Mouse (Mus musculus) forebrain, embryonic 14.5 days (tissue): ENCODE data around the gene Fam181a. TPM values are rescaled to one million over a fixed set of nuclear protein-coding genes. Genes with fewer than 3 reads are reported as not detected.

Source experiments
- ATAC-seq: fragments of 200-750 bp; cut with Nextera tagmentation; 2 replicates; pipeline ENCODE4 v1.8.0; 2017; ENCODE audit warnings: mild to moderate bottlenecking, moderate library complexity
- DNase-seq: peaks from one replicate; pipeline ENCODE4 v3.0.0-alpha.2; 2015; ENCODE audit warnings: low spot score
- H3K27ac ChIP-seq: fragments of 300-500 bp; sonication (generic); 2 replicates; pipeline ENCODE4 v1.5.1; 2014; ENCODE audit warnings: low read depth, mild to moderate bottlenecking, control low read depth, low read length, moderate library complexity
- H3K27me3 ChIP-seq: fragments of 300-500 bp; sonication (generic); replicated peaks from 2 replicates; pipeline ENCODE4 v1.6.1; 2014; ENCODE audit warnings: low read length, control low read depth, mixed read lengths; ENCODE audit not compliant: control insufficient read depth, insufficient read depth
- H3K36me3 ChIP-seq: fragments of 300-500 bp; sonication (generic); 2 replicates; pipeline ENCODE4 v1.6.1; 2014; ENCODE audit warnings: low read length, control low read depth; ENCODE audit not compliant: control insufficient read depth, insufficient read depth
- H3K4me1 ChIP-seq: fragments of 300-500 bp; sonication (generic); 2 replicates; pipeline ENCODE4 v1.6.1; 2014; ENCODE audit warnings: antibody characterized with exemption, low read length, control low read depth; ENCODE audit not compliant: control insufficient read depth, insufficient read depth
- H3K4me2 ChIP-seq: fragments of 300-500 bp; sonication (generic); 2 replicates; pipeline ENCODE4 v1.6.1; 2014; ENCODE audit warnings: mild to moderate bottlenecking, control low read depth, low read length
- H3K4me3 ChIP-seq: fragments of 300-500 bp; sonication (generic); 2 replicates; pipeline ENCODE4 v1.5.1; 2014; ENCODE audit warnings: low read depth, low read length, control low read depth
- H3K9ac ChIP-seq: fragments of 300-500 bp; sonication (generic); 2 replicates; pipeline ENCODE4 v1.6.1; 2014; ENCODE audit warnings: mild to moderate bottlenecking, low read length, control low read depth, moderate library complexity
- H3K9me3 ChIP-seq: fragments of 300-500 bp; sonication (generic); replicated peaks from 2 replicates; pipeline ENCODE4 v1.6.1; 2016; ENCODE audit warnings: low read length, control low read depth, mixed read lengths; ENCODE audit not compliant: control insufficient read depth
- WGBS: fragments of 180-500 bp; shearing (Covaris S2); extraction: QIAGEN DNeasy Blood & Tissue Kit; methylation state at CpG from one replicate; pipeline ENCODE4 v1.1.7; 2014; 5-methylcytosine and 5-hydroxymethylcytosine counted together
- polyA plus RNA-seq: library from polyadenylated mRNA; unstranded; fragments of >200 nt; fragmentation: Nextera tagmentation; extraction: Ambion mirVana; gene quantifications from 2 replicates; pipeline ENCODE4 v1.2.1, GENCODE M21; 2014

The Fam181a gene
- polyA plus RNA-seq, 1 experiment from 2014 or later: 5.5 TPM

- DNase-seq (no peak), ATAC-seq (no peak)
- Histone ChIP-seq H3K4me3 (no peak overlapping the region), H3K4me2 (no peak overlapping the region), H3K9ac (no peak overlapping the region), H3K27me3 (no peaks in the 10 kb centered on the region), H3K36me3 (no peaks in the 10 kb centered on the region), H3K9me3 (0 out of 2 replicates have a peak, but pooled peaks cover 2% of the 10 kb centered on the region), H3K4me1 (no peaks in the 10 kb centered on the region), H3K27ac (no peak overlapping the region)
- 72% methylated on average over 6 of the region's 6 CpGs for WGBS
Observed at GRCm38 (mm10) chr12:103282936-103283335, 27.8 kb upstream of the Fam181a start.

DNA sequence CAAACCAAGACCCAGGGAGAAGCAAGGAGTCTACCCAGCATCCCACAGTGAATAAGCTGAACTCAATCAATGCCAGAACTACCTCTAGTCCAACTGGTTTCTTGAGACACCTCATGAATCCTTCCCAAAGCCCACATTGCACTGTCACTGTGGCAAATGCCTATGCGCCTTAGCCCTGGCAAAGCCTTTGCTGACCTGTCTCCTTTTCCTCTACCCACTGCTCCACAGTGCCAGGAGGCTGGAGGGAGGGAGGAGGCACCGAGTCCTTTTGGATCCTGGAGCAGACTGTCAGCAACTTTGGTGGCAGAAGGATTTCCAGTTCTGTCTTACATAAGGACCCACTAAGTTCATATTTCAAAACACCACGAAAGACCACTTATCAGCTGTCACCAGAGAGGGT is 27.4 kb upstream of the Fam181a start:
- 82% methylated on average over 3 of the region's 3 CpGs for WGBS
- ATAC-seq: no peak

DNA sequence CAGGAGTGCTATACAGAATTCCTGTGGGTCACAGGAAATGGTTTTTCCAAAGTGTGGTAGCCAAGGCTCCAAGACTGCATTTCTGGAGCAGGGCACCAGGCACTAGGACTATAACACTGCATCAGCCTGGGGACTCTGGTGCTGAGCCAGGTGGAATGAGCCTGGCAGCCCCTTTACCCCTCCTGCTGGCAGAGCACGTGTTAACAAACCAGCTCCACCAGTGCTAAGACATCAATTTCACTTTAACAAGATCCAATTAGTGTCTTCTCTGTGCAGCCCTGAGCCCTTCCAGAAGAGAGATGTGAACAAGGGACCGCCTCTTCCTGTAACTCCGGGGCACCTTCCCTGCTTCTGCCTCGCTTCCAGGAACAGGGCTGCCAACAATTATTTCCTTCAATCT is 23.5 kb upstream of the Fam181a start:
- H3K4me2 ChIP-seq: no peak overlapping the region
- H3K4me1 ChIP-seq: no peaks in the 10 kb centered on the region
- H3K27ac ChIP-seq: no peak overlapping the region
- H3K27me3 ChIP-seq: no peaks in the 10 kb centered on the region
- H3K9ac ChIP-seq: no peak overlapping the region
- no peaks in the 10 kb centered on the region for H3K36me3 ChIP-seq
- no peak overlapping the region for H3K4me3 ChIP-seq
- DNase-seq (no peak), ATAC-seq (no peak)
- WGBS: 52% methylated on average over 4 of the region's 4 CpGs
- H3K9me3 ChIP-seq: no peaks in the 10 kb centered on the region

More for the DNA sequence above, 27.4 kb upstream of the Fam181a start:
- Histone ChIP-seq H3K27me3 (no peaks in the 10 kb centered on the region), H3K4me2 (no peak overlapping the region), H3K9me3 (no peaks in the 10 kb centered on the region), H3K4me1 (no peaks in the 10 kb centered on the region), H3K36me3 (no peaks in the 10 kb centered on the region), H3K27ac (no peak overlapping the region), H3K4me3 (no peak overlapping the region), H3K9ac (no peak overlapping the region)
- no peak for DNase-seq

DNA sequence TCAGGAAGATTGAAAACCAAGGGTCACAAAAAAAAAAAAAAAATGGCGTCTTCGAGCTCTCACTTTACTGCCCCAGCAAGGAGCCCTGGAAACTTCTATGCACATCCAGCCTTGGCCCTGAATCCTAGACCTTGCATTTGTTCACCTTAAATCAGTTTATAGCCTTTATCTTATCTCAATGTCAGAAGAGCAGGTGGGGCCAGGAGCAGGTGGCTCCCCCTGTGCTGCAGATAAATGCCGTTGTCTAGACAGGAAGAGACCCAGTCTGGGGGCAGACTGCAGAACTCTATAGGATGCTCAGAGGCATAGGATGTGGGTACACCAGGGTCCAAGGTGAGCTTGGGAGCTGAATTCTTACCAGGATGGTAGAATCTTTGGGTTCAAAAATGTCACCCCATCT is 18.4 kb upstream of the Fam181a start:
- no peak overlapping the region for H3K9ac ChIP-seq
- H3K4me1 ChIP-seq: no peaks in the 10 kb centered on the region
- no peaks in the 10 kb centered on the region for H3K27me3 ChIP-seq
- no peak overlapping the region for H3K4me3 ChIP-seq
- no peak overlapping the region for H3K27ac ChIP-seq
- DNase-seq: no peak
- no peak for ATAC-seq
- 97% methylated on average over 3 of the region's 3 CpGs for WGBS
- H3K4me2 ChIP-seq: no peak overlapping the region
- H3K36me3 ChIP-seq: no peaks in the 10 kb centered on the region
- H3K9me3 ChIP-seq: no peaks in the 10 kb centered on the region

- no peak for ATAC-seq
Observed at GRCm38 (mm10) chr12:103296292-103296691, 14.5 kb upstream of the Fam181a start.

GRCm38 (mm10) chr12:103300493-103300892 is 10.3 kb upstream of the Fam181a start:
- DNase-seq (no peak), ATAC-seq (no peak)
- Histone ChIP-seq H3K4me3 (no peak overlapping the region), H3K4me1 (no peaks in the 10 kb centered on the region), H3K9me3 (no peaks in the 10 kb centered on the region), H3K36me3 (no peaks in the 10 kb centered on the region), H3K27ac (no peak overlapping the region), H3K9ac (no peak overlapping the region), H3K27me3 (no peaks in the 10 kb centered on the region), H3K4me2 (no peak overlapping the region)
- WGBS: 82% methylated on average over 9 of the region's 9 CpGs

More at GRCm38 (mm10) chr12:103296292-103296691, 14.5 kb upstream of the Fam181a start:
- H3K27ac ChIP-seq: no peak overlapping the region
- H3K27me3 ChIP-seq: no peaks in the 10 kb centered on the region
- no peaks in the 10 kb centered on the region for H3K4me1 ChIP-seq
- H3K4me2 ChIP-seq: no peak overlapping the region
- no peaks in the 10 kb centered on the region for H3K9me3 ChIP-seq
- 23% methylated on average over 4 of the region's 4 CpGs for WGBS
- no peak overlapping the region for H3K9ac ChIP-seq
- no peak for DNase-seq
- no peak overlapping the region for H3K4me3 ChIP-seq
- H3K36me3 ChIP-seq: no peaks in the 10 kb centered on the region

DNA sequence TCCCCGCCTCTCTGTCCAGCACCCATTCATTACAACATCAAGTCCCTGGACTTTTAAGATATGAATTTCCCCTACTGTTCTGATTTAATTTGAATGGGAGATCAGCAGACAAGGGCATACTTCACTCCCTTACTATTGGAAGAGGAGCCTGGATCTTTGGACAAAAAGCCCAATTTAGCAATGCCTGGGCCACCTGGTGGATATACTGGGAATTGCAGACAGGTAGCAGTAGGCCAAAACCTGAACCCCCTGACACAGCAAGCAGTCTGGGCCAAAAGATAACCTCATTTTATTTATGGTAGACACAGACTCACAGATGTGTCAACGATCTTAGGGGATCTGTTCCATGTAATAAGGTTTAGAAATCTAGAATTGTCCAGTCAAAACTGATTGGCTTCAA is 9.1 kb upstream of the Fam181a start:
- Histone ChIP-seq H3K36me3 (no peaks in the 10 kb centered on the region), H3K27ac (no peak overlapping the region), H3K9ac (no peak overlapping the region), H3K4me3 (no peak overlapping the region), H3K4me2 (no peak overlapping the region), H3K9me3 (no peaks in the 10 kb centered on the region), H3K4me1 (no peaks in the 10 kb centered on the region), H3K27me3 (no peaks in the 10 kb centered on the region)
- DNase-seq: peak; percentile 72
- no peak for ATAC-seq
- 49% methylated on average over 2 of the region's 2 CpGs for WGBS

GRCm38 (mm10) chr12:103302960-103303359 is 7.8 kb upstream of the Fam181a start:
- Histone ChIP-seq H3K27ac (no peak overlapping the region), H3K9me3 (no peaks in the 10 kb centered on the region), H3K36me3 (no peaks in the 10 kb centered on the region), H3K4me3 (no peak overlapping the region), H3K27me3 (no peaks in the 10 kb centered on the region), H3K4me2 (no peak overlapping the region), H3K9ac (no peak overlapping the region), H3K4me1 (no peaks in the 10 kb centered on the region)
- DNase-seq (no peak), ATAC-seq (no peak)
- 97% methylated on average over 1 of the region's 1 CpGs for WGBS

DNA sequence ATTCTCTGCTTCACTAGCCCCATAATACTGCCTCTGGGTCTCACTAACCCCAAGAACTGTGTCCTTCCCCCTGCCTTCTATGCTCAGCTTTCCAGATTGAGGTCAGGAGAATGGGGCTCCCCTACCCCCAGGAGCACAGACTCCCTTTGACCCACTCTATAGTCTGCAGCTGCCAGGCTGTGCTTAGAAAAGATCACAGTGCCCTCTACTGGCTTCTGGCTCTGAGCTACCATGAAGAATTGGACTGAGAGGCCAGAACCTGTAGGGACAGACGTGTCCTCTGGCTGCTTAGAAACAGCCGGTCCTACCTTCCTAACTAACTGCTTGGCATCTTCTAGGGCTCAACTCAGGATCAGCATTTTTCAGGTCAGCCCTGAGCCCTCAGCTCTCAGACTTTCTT is 4.6 kb upstream of the Fam181a start:
- Histone ChIP-seq H3K4me1 (no peaks in the 10 kb centered on the region), H3K4me2 (no peak overlapping the region), H3K9ac (no peak overlapping the region), H3K9me3 (no peaks in the 10 kb centered on the region), H3K27ac (no peak overlapping the region), H3K4me3 (no peak overlapping the region), H3K36me3 (no peaks in the 10 kb centered on the region), H3K27me3 (no peaks in the 10 kb centered on the region)
- DNase-seq: peak; percentile 53
- peak; percentile 46; the same call in 1 of the 2 replicates for ATAC-seq
- 35% methylated on average over 2 of the region's 2 CpGs for WGBS
